Mouse (Mus musculus) gastrocnemius, adult 8-10 months (tissue): ENCODE measurements at regions not wholly inside any gene's neighbourhood (a gene's known extent, or its start where the extent isn't known, plus 50 kb on each side); places are given as distances from the start of the nearest gene placed in this dataset.

ENCODE experiments used
- DNase-seq, 2 experiments: peaks; one replicate each; pipeline ENCODE4 v3.0.0; 2022; ENCODE audit warnings: low spot score in 2 of 2

DNA sequence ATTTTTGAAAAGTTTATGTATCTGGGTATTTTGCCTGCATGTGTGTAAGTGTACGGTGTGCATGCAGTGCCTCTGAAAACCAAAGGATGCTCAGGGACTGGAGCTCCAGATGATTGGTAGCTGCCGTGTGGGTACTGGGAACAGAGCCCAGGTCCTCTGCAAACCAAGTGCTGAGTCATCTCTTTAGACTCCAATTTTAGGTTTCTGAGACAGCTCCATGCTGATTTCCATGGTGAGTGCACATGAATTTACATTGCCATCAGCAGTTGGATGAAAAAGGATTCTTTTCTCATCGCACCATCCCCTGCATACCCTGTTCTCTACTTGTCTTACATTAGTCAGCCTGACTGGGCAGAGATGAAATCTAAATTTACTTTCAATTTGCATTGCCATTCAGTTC lies 122.1 kb upstream of the Otogl start:
- DNase-seq: no peak

DNA sequence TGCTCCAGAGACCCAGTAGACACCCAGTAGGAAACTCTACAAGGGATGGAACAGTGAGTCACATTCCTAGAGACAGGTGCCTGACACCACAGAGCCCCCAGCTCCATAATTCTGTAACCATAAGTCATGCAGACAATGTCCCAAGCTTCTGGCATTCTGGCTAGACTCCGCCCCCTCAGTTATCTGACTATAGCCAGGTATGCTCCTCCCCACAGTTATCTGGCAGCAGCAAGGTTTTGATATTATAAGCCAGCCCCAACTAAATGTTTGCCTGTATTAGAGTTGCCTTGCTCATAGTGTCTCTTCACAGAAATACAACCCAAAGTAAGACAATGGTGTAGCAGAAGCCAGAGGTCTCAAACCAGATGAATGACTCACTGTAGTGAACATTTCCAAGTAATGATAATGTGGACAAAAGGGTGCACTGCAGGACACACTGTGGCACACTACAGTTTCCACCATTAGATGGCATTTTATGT lies 121.4 kb upstream of the Otogl start:
- no peak for DNase-seq

DNA sequence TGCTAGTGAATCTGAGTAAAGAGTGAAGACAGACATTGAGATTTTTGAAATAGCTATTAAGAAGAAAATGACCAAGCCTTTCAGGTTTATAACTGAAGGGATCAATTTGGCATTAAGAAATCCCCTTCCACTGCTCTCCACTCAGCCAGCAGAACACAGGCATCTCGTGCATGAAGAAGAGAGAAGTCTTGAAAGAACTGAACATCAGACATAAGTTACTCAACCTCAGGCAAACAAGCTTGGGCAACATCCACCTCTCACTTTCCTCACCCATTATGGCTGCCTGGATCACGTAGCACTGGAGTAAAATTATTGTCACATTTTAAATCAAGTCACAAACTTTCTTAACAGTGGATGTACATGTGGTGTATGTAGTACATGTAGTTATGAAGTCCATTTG lies 115.6 kb upstream of the Otogl start:
- DNase-seq: no peak

DNA sequence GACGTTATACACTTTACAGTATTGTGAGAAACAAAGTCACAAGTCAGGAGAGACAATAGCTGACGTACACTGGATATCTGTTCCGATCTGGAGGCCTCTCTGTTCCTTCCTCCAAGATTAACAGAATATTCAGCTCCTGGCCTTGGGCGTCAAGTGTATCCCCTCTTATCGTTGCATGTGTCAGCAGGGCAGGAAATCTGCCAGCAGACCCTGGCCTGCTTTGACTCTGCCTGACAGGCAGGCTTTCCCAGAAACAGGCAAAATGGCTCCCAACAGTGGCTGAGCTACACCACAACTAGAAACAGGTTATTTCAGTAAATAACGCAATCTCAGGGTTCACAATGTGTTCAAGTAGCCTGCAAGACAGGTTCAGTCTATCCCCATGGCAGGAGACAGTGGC lies 112.3 kb upstream of the Otogl start:
- no peak for DNase-seq

DNA sequence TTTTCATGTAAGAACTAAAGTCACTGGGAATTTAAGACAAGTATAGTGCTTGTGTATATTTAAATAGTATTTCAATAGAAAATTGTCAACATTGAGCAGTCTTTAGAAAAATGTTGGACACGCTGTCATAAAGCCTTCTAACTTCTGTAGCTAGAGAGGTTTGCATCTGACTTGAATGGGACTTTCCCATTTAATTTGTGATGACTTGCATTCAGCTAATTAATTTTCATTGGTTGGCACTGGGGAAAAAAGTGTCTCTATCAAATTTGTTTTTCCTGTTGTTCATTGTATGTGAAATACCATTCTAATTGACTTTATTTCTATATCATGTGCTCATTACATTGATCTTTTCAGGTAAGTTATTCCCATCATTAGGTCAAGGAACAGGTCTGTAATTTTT lies 104.6 kb upstream of the Otogl start:
- DNase-seq: no peak

DNA sequence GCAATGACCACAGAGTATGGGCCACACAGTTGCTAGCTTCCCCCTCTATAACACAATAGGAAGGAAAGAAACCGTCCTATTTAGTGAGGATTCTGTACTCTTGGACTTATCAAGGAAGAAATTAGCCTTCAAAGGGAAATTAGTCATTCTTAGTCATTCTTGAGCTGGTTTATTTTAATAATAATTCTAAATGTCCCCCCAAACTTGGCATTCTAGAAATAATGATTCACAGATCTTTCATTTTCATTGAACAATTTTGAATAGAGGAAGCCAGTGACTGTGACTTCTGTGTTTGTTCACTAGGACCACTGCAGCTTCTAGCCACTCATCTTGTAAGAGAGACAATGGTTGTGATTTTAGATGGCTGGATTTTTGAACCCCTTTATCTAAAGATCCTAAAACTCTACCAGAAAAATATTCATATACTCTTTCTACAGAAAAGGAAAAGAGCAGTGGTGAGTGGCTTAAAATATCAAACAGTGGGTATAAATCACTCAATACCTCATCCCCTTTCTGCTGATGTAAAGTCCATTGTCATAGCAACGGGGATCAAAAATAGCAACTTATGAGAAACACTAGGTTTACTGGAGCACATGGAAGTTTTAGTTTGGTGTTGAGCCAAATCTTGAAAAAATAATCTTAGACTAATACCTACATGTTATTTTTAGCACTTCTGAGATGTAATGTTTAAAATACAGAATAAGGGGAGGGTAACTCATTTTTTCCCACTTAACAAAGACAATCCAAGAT lies 83.1 kb upstream of the Otogl start:
- DNase-seq: no peak

DNA sequence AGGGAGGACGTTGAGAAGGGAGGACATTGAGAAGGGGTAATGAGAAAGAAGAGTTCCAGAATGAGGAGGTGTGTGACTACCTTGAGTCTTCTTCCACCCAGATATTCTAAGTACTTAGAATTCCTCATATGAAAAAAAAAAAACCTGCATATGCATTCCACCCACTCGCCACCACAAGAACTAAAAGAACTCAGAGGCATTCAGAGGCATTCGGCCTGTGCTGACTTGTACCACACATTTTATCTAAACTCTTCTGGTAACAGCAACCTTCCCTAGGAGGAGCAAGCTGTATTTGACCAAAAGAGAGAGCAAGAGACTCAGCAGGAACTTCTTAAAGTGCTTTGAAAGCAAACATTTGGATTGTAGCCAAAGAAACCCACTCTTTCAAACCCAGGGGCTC lies 80.7 kb upstream of the Otogl start:
- DNase-seq: no peak

DNA sequence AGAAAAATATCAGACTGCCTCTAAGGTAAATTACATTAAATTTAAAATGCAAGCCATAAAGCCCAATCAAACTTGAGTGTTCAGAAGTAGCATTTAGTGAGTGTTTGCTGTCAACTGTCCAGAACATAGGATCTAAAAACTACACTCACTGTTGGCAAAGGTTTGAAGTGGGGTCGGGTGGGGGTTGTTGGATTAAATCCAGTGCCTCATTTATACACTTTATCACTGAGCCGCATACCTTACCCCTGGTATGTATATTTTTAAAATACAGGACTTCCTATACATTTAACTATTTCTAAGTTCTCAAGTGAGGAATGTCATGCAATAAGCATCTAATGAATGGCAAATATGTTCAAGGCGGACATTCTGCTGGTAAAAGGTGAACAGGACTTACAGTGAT lies 78.6 kb upstream of the Otogl start:
- no peak for DNase-seq

DNA sequence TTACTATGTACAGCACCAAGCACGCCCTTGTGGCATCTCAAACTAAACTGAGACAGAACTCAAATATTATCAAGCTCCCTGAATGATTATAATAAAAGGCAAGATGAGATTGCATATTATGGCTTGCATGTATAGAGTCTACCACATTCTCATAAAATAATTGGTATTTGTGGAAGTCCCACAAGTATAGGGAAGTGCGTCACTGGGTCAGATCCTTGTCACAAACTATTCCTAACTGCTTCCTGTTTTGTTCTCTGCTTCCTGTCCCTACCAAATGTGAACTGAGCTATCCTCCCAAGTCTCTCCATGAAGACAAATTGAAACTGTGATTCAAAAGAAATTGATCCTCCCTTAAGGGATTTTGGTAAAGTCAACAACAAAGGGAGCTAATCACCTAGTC lies 78.0 kb upstream of the Otogl start:
- no peak for DNase-seq

DNA sequence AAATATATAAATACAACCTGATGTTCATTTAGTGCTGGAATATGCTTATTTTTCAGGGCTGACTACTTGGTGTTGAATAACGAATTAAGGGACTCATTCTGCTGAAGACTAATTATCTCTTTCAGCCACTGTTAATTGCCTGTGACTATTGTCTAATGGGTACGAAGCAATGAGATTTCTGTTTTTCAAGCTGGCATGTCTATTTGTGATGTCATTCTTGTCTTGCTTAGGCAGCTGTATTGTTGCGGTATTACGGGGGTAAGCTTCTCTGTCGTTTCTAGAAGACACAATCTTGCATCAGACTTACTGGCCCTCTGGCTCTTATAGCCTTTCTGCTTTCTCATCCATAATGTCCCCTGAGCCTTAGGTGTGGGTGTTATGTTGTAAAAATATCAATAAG lies 70.7 kb upstream of the Otogl start:
- DNase-seq: no peak

DNA sequence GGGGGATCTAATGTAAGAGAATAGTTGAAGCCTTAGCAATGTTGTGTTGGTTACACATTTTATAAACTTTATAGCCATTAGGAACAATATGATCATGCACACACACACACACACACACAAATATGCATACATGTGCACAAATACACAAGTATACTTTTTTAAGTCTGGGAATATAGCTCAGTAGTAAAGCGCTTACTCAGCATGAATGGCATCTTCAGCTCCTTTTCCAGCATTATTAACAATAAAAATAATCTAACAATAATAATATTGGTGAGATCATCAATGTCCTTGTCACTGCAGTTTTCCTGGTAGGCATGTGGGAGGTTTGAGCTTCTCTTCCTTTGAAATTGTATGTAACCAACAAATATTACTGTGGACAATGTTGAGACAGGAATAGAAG lies 70.1 kb upstream of the Otogl start:
- no peak for DNase-seq

DNA sequence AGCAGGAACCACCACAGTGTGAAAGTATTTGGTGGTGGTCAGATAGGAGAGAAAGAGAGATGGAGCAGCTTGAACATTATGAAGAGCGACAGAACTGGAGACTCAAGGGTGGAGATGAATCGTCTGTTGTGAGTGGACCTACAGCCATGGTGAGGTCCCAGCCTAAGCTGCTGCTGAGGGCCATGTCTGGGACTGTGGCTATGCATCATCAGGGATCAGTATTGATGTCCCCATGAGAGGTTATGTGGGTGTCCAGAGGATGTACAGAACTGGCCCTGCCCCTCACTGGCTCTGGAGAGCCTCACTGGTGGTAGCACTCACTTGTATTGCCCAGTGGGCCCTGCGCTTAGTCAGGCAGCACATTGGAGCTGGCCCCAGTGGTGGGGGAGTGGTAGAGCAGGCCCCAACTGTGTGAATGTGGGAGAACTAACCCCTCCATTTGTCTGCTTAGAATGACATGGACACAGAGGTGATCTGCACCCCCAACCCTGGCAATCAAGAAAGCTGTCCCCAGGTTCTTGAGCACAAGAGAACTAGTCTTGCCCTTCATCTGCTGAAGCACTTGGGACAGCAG lies 64.5 kb upstream of the Otogl start:
- DNase-seq: no peak

DNA sequence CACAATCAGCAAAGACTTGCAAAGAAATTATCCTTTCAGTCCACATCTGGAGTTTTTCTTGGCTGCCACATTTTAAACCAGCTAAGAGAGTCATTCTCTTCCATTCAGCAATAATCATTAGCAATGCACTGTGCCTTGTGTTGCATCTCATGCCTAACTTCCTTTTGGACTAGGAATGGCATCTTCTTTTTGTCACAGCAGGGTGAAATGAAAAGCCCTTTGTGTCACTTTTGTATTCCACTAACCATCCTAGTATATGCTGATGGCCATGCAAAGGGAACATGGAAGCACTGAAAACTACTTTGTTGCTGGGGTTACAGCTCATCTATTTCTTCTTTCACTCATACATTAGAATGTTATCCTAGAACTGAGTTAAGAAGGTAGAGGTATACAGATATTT lies 59.8 kb upstream of the Otogl start:
- DNase-seq: no peak

DNA sequence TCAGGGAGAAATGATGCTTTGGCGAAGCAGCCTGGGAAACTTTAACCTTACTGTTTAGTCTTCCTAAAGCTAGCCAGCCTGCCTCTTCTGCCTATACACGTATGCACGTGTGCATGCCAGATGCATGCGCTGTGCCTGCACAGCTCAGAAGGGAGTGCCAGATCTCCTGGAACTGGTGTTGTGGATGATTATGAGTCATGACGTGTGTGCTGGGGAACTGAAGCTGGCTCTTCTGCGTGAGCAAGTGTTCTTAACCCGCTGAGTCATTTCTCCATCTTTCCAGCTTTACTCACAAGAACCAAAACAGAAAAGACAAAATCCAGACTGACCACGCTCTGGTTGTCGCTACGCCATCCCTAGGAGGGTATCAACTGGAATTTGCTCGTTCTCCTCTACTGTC lies 55.1 kb upstream of the Otogl start:
- DNase-seq: no peak

DNA sequence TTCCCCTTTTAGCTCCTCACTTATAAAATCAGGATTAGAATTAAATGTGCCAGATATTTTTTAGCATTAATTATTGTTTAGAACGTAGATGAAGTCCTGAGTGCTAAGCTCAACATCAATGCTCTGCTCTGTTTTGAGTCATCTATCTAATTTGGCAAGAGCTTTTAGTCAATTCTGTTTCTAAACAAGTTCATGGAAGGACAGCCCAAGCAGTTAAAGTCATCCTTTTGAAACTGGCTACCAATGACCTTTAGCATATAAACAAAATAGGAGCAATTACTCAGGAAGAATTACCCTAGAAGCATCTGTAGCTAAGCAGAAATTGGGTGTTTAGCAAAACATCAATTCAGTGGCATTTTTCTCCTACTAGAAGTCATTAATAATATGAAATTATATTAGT lies 52.1 kb upstream of the Otogl start:
- no peak for DNase-seq

DNA sequence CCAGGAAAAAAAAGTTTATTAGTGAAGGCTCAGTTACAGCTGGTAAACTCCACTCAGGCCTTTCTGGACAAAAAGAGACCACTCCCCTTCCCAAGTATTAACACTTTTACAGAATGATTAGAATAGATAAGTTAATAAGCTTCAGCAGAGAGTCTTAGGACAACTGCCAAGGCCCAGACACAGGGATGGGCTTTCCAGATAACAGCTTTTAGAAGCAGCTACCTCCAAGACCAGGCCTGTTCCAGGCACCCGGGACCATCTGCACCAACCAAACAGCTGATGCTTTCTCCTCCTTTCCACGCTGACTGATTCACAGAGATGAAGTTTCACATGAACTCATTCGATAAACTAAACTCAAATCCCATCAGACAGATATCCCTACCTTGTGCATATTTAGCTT lies 50.2 kb upstream of the Otogl start:
- no peak for DNase-seq
